Mouse (Mus musculus) heart, embryonic 10.5 days (tissue): ENCODE measurements at regions not wholly inside any gene's neighbourhood (a gene's known extent, or its start where the extent isn't known, plus 50 kb on each side); places are given as distances from the start of the nearest gene placed in this dataset.
"Not testable (repeated sequence)": the region's sequence is repeated elsewhere in the genome, so short reads cannot be mapped to it uniquely, and the experiment has no call there.

Experiments used
- DNase-seq: peaks from one replicate; pipeline ENCODE4 v3.0.0-alpha.2; 2017; ENCODE audit warnings: low spot score
- H3K27ac ChIP-seq: fragments of 300-500 bp; sonication (generic); 2 replicates; pipeline ENCODE4 v1.5.1; 2016; ENCODE audit warnings: mild to moderate bottlenecking
- H3K27me3 ChIP-seq: fragments of 300-500 bp; sonication (generic); 2 replicates; pipeline ENCODE4 v1.6.1; 2016; ENCODE audit warnings: mild to moderate bottlenecking; ENCODE audit not compliant: poor library complexity, insufficient read depth, severe bottlenecking
- H3K36me3 ChIP-seq: fragments of 300-500 bp; sonication (generic); 2 replicates; pipeline ENCODE4 v1.6.1; 2016; ENCODE audit warnings: mild to moderate bottlenecking, moderate library complexity
- H3K4me1 ChIP-seq: fragments of 300-500 bp; sonication (generic); 2 replicates; pipeline ENCODE4 v1.6.1; 2016; ENCODE audit warnings: mild to moderate bottlenecking
- H3K4me3 ChIP-seq: fragments of 300-500 bp; sonication (generic); 2 replicates; pipeline ENCODE4 v1.5.1; 2016; ENCODE audit warnings: mild to moderate bottlenecking, moderate library complexity
- H3K9me3 ChIP-seq: fragments of 300-500 bp; sonication (generic); 2 replicates; pipeline ENCODE4 v1.6.1; 2016; ENCODE audit warnings: mild to moderate bottlenecking, moderate library complexity
- WGBS: fragments of 180-500 bp; shearing (Covaris S2); methylation state at CpG from one replicate; pipeline ENCODE4 v1.1.7; 2016; 5-methylcytosine and 5-hydroxymethylcytosine counted together

- not testable (repeated sequence) for H3K4me1 ChIP-seq, DNase-seq, H3K27ac ChIP-seq, H3K36me3 ChIP-seq, H3K27me3 ChIP-seq, H3K9me3 ChIP-seq, H3K4me3 ChIP-seq
- WGBS: no CpG with 5 or more reads among the region's 7 CpGs
These were observed 103.1 kb downstream of the Ero1lb start for GRCm38 (mm10) chr13:12668742-12669141.

GRCm38 (mm10) chr13:12667727-12668665, 102.3 kb downstream of the Ero1lb start:
- not testable (repeated sequence) for H3K4me3 ChIP-seq, DNase-seq, H3K36me3 ChIP-seq, H3K9me3 ChIP-seq, H3K27ac ChIP-seq, H3K4me1 ChIP-seq, H3K27me3 ChIP-seq
- 77% methylated on average over 9 of the region's 9 CpGs for WGBS

- H3K27ac ChIP-seq, H3K27me3 ChIP-seq, DNase-seq, H3K4me1 ChIP-seq, H3K36me3 ChIP-seq, H3K9me3 ChIP-seq, H3K4me3 ChIP-seq: not testable (repeated sequence)
- 81% methylated on average over 3 of the region's 3 CpGs for WGBS
These were observed 100.4 kb downstream of the Ero1lb start for GRCm38 (mm10) chr13:12666050-12666449.
